Mouse (Mus musculus): Measurements from ENCODE around the gene Capn8.

GRCm38 (mm10) chr1:182527921-182528858, 36.6 kb upstream of the Capn8 start:
- no peak for TF ChIP-seq POLR2A (IDR thresholded peaks at IDR 0.05; ENCODE audit: control insufficient read depth, low read depth, low read length)
- no peak for TF ChIP-seq CTCF (IDR thresholded peaks at IDR 0.05; ENCODE audit: control insufficient read depth, insufficient read depth, insufficient replicate concordance, low read depth, low read length)

All from testis, adult 2 months (tissue).